Mouse (Mus musculus): ENCODE measurements around the gene Cfap221. TPM values are rescaled to one million over a fixed set of nuclear protein-coding genes. Genes with fewer than 3 reads are reported as not detected.
A peak's percentile ranks its signal among the peaks of the same experiment; 100 is the strongest.

Gene Cfap221
- polyA plus RNA-seq (2012; rRNA removed) = 0.13 and 0.20 TPM in 2 replicates

DNA sequence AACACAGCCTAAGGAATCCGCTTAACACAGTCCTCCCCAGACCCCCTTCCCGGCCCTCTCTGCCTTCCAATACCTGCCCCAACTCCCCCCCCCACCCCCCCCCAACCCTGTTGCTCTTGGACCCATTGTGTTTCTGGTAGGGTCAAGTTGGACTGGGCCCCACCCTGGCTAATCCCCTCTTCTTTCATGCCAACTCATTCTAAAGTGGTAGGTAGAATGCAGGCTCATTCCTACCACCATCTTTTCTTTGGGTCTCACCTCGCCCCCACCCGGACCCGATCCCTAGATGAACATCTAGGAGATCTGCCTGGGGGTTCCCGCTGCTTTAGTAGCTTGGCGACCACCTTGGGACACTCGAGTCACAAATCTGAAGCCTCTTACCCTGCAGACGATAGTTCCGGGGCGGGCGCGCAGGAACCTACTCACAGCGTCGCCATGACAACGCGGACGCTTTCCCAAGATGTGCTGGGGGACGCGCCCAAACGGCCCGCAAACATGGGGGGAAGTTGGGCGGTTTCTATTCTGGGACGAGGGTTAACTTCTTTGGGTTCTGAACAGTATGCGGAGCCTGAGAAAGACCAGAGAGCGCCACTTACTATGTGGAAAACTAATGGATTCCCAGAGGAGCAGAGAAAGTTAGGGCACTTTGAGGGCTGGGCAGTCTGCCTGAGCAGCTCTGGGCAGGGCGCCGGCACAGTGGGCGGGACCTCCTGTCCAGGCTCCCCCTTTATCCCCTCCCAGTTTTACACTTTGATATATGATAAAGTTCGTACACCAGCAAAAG lies at the start of gene Cfap221:
Gene Cfap221 (minus strand): TSS at position 437 of the 784 bp plus-strand sequence.
- DNase-seq (ENCODE audit: extremely low spot score in 1 of 2, low spot score in 1 of 2) = peak; percentile 8 to 69

DNA sequence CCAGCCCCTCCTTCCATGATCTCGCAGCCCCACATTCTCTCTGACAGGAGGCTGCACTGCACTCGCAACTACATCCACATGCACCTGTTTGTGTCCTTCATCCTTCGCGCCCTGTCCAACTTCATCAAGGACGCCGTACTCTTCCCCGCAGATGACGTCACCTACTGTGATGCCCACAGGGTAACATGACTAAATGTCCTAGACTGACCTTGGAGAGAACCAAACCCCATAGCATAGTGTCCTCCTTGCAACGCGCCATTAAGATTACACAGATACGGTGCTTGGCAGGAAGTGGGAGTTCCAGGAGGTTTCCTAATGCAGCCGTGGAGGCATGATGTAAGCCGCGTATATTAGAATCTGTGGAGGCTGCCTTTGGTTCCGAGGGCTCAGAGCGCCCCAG lies 47.5 kb upstream of the Cfap221 start:
- DNase-seq (ENCODE audit: extremely low spot score in 1 of 2, low spot score in 1 of 2) = no peak

DNA sequence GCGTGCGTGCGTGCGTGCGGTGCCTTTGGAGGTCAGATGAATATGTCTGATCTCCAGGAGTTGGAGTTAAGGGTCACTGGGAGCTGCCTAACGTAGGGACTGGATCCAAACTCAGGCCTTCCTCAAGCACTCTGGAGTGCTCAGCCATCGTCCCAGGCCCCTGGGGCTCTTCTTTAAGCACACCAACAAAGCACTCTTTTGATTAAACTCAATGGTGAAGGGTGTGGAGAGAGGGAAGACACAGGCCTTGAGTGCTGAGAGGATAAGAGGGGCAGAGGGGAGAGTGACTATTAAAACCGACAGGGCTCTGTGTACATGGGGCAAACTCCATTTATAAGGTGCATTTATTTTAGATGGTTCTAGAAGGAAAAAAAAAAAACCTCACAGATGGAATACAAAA lies 45.4 kb upstream of the Cfap221 start:
- no peak for DNase-seq (ENCODE audit: extremely low spot score in 1 of 2, low spot score in 1 of 2)

DNA sequence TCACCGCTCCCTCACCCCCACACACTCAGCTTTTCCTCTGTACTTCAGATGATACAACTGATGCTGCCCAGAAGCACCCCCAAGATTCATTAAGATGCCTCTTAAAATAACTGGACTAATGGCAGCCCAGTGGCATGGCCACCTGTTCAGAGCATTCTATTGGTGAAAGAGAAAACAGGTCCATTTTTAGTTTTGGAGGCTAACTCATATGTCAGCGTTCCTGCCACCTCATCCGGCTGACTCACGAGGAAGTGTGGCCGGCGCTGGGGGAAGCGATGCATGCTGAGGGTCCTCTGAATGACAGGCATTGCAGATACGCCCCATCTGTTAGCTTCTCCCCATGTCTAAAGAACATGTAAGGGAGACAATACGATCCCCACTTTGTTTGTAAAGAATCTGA lies 41.6 kb upstream of the Cfap221 start:
- DNase-seq (ENCODE audit: extremely low spot score in 1 of 2, low spot score in 1 of 2) = no peak

DNA sequence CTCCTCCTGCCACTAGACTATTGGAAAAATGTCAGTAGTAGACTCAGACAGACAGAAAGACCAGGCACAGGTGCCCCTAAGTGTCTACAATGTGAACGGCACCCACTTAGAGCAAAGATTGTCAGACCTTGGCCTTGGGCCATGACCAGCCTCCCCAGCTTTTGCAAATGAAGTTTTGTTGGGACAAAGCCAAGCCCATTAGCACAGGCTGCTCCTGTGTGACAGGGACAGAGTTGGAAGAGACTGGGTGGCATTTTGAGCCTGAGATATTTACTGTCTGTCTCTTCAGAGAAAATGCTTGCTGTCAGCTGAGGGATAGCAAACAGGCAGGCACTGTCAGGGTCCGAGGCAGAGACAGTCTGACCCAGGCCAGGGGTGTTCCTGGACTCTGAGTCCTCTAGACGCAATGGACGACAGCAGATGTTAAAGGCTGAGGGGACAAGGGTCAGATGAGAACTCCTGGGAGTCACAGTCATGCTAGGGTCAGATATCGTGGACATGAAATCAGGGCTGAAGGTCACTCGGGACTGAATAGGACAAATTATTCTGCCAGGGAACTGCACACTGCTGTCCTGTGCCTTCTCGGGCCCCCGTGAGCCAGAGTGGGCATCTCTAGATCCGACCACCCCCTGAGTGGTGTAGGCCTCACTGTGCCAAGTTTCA lies 40.1 kb upstream of the Cfap221 start:
- peak in 1 of 2 experiments; percentile 25 for DNase-seq (ENCODE audit: extremely low spot score in 1 of 2, low spot score in 1 of 2)

DNA sequence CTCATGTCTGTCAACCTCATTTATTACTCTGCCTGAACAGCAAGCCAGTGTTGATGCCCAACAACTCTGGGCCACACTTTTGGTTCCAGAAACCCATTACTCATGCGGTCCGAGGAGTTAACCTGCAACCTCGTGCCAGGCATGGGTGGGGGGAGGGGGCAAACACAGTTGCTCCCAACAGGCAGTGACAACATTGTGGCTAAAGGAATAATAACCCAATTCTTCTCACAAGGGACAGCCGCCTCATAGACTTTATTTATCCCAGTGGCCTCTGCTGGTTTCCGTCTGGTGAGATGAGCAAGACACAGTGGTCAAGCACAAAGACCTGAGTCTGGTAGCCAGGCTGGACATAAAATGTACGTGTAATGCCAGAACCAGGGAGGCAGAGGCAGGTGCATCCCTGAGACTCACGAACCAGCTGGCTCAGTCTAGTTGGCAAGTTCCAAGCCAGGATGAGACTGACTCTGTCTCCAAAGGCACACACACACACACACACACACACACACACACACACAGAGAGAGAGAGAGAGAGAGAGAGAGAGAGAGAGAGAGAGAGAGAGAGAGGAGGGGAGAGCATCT lies 38.5 kb upstream of the Cfap221 start:
- no peak for DNase-seq (ENCODE audit: extremely low spot score in 1 of 2, low spot score in 1 of 2)

DNA sequence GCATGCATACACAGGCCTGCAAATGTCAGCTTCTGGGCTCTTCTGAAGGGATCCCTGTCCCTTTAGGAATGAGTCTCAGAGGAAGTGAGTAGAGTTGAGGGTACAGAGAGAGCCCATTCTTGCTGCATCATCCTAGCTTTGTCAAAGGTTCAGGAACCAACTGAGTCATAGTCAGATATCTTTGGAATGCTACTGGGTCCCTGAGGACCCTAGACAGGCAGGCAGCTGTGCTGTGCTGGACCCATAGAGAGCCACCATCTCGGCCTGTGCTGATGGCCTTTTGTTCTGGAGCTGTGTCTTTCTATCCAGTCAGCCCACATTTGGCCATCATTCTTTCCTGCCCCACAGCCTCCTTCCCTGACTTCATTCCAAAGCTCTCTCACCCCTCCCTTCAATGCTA lies 37.8 kb upstream of the Cfap221 start:
- DNase-seq (ENCODE audit: extremely low spot score in 1 of 2, low spot score in 1 of 2) = no peak

DNA sequence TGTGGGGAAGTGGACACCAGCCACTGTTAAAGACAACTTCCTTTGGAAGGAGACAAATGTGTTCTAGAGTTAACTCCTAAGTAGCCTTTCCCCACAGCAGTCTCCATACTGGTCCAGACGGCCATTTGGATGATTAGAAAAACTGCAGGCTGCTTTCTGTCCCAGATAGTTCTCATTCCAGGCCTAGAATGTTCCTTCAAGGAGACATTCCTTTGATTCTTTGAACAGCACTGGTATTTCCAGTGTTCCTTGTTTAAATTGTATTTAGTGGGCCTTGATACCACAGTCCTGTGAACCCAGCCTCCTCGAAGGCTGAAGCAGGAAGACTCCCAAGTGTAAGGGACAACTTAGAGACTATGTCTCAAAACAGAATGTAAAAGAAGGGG lies 36.4 kb upstream of the Cfap221 start:
- DNase-seq (ENCODE audit: extremely low spot score in 1 of 2, low spot score in 1 of 2) = no peak

DNA sequence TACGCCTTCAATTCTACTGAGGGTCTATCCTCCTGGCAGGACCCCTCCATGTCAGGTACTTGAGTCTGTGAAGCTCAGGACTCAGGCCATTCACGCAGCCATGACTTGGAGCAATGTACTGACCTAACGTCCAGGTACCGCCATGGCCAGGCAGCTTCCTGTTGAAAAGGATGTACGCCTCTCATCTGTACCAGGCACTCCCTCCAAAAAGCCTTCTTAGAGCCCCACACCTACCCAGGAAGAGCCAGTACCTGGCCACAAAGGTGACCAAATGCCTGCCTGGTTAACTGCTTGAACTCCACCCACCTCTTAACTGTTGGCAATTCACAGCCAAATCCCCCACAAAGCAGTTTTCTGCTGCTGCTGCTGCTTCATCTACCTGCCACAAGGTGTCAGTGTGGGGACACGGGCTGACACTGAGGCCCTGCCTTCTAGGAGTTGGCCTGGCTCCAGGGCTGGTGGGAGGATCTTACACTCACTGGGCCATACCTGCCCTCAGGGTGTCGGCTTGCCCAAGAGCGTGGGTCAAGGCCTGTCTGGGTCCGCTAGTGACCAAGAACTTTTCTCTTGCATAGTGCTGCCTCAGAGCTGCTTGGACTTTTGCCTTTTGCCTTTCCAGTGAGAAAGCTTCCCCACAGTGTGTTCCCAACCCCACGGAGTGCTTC lies 35.9 kb upstream of the Cfap221 start:
- DNase-seq (ENCODE audit: extremely low spot score in 1 of 2, low spot score in 1 of 2) = peak; percentile 33 to 79

DNA sequence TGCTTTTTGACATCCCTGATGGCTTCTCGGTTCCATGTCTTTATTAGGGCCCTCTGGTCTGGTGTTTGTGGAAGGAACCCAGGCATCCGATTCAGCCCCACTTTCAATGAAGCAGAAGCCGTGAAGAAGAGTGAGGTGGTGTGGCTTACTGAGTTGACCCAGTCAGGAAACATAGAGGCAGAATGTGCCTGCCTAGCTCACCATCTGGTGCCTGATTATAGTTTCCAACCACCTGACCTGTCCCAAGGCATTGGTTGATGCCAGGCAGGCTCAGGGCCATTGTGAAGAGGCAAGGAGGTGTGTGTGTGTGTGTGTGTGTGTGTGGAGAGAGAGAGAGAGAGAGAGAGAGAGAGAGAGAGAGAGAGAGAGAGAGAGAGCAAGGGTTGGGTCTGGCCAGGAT lies 33.4 kb upstream of the Cfap221 start:
- no peak for DNase-seq (ENCODE audit: extremely low spot score in 1 of 2, low spot score in 1 of 2)

DNA sequence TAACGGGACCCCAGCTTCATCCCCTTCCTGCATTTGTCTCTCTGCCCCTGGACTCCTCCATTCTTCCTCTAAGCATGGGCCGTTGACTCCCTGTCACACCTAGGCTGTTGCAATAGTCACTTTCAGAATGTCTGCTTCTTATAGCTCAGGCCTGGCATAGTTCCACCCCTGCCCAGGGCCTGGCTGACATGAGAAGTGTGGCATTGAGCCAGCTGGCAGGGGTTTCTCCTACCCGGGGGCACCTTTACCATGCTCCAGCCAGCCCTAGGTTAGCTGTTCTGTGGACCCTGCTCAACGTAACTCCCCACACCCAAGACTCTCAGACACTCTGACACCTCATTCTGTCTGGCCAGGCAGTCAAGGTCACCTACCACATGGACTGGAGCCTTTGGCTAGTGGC lies 30.7 kb upstream of the Cfap221 start:
- DNase-seq (ENCODE audit: extremely low spot score in 1 of 2, low spot score in 1 of 2) = no peak

DNA sequence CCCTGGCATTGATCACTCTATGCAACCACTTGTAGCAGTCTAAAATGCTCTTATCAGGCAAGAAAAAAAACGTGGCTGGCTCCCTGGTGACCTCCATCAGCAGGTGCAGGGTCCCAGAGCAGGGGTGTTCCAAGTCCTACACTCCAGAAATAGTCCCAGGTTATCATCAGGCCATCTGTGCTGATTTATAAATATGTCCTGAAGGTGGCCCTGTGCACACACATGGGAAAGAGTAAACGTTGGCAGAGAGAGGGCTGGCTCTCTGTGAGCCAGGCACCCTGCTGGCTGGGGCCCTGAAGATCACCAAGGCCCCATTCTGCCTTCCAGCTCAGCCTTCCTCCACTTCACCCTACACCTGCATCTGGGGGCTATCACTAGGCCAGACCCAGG lies 28.0 kb upstream of the Cfap221 start:
- no peak for DNase-seq (ENCODE audit: extremely low spot score in 1 of 2, low spot score in 1 of 2)

DNA sequence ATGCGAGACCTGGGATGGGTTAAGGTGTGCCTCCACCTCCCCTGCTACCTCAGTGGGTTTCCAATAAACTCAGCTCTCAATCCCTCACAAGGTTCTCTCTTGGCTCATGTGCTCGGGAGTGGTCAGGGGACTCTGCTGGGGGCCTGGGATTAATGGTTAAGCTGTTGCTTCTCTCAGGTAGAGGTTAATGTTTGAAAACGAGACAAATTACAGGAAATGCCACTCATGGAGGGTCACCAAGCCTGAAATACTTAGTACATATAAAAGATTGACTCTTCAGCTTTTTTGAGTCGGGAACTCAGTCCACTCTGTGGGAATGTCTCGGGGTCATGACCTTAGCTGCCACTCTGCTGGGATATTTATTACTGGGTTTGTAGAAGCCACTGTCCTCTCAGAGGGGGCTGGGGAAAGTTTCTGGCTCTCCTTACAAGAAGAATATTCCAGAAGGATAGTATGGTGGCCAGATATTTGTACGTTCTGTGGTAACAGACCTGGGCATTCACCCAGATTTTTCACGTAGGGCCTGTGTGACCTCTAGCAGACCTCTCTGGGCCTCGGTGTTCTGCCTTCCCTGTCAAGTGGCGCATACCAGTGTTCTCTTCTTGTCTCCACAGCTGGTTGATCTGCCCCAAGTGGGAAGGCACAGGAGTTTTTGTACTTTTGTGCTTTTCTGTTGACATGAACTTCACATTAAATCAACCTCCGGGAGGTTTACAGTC lies 27.5 kb upstream of the Cfap221 start:
- no peak for DNase-seq (ENCODE audit: extremely low spot score in 1 of 2, low spot score in 1 of 2)

DNA sequence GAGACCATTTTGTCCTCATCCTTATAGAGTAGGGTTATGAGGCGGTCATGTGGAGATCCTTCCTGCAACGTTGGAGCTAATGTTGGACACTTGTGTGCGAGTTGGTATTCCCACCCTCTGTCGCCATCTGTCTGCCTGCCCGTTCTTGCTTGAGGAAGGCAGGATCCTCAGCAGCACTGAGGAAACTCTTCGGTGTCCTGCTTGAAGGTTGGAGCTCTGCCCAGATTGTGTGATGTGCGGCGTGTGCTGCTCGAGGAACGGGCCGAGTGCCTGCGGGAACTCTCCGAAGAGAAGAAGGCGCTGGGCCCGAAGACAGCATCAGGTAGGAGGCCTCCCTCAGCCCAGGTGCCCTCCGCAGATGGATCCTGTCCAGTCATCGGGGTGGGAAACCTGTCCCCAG lies 24.9 kb upstream of the Cfap221 start:
- peak in 1 of 2 experiments; percentile 58 for DNase-seq (ENCODE audit: extremely low spot score in 1 of 2, low spot score in 1 of 2)

DNA sequence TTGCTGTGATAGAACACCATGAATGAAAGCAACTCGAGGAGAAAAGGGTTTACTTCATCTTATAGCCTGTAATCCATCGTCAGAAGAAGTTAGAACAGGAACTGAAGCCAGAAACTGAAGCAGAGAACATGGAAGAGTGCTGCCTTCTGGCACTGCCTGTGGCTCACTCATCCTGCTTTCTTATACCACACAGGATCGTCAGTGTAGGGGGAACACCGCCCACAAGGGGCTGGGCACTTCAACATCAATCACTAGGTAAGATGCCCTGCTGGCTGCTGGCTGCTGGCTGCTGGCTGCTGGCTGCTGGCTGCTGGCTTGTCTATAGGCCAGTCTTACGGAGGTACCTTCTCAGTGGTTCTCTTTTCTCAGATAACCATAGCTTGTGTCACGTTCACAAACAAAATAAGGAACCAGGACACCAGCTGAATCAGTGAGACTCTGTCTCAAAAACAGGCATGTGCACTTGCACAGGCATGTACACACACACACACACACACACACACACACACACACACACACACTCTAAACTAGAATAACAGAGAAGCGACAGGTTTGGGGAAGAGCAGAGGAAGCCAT lies 23.4 kb upstream of the Cfap221 start:
- no peak for DNase-seq (ENCODE audit: extremely low spot score in 1 of 2, low spot score in 1 of 2)

DNA sequence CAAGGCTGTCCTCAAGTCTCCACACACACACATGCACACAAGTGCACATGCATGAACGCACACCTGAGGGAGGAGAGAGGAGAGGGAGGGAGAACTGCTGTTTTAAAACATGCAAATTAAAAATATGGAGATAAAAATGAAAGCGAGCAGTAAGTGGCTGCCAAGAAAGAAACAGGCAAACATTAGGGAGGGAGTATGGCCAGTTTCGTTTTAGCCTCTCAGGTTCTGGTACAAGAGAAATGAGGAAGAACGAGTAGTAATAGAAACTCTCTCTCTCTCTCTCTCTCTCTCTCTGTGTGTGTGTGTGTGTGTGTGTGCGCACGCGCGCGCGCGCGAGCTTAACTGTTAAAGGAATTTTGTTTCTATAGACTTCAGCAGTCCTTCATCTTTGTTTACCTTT lies 22.4 kb upstream of the Cfap221 start:
- no peak for DNase-seq (ENCODE audit: extremely low spot score in 1 of 2, low spot score in 1 of 2)

DNA sequence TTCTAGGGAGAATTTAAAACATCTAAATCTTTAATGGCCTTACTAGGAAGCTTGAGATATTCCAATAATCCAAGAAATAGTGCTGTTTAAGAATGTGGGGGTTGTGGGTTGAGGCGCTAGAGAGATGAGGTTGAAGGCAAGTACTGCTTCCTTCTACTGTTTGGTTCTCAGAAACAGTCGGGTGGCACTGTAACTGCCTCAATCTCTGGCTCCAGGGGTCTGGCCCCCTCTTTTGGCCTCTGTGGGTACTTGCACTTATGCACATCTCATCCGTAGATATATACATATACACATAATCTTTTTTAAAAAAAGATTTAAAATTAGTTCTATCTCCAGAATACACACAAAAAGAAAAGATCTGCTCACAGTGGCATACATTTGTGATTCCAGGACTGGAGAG lies 21.9 kb upstream of the Cfap221 start:
- DNase-seq (ENCODE audit: extremely low spot score in 1 of 2, low spot score in 1 of 2) = no peak

DNA sequence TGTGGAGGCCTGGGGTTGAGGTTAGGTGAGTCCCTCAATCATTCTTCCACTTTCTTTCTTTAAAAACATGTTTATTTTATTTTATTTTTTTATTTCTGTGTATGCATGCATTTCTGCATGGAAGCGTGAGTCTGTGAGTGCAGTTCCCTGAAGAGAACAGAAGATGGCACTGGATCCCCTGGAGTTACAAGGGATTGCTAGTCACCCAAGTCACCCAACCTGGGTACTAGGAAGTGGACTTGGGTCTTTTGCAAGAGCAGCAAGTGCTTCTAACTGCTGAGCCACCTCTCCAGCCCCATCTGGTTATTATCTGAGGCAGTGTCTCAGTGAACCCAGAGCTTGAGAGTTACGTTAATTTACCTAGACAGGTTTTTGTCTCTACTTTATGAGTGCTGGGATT lies 19.2 kb upstream of the Cfap221 start:
- DNase-seq (ENCODE audit: extremely low spot score in 1 of 2, low spot score in 1 of 2) = no peak

DNA sequence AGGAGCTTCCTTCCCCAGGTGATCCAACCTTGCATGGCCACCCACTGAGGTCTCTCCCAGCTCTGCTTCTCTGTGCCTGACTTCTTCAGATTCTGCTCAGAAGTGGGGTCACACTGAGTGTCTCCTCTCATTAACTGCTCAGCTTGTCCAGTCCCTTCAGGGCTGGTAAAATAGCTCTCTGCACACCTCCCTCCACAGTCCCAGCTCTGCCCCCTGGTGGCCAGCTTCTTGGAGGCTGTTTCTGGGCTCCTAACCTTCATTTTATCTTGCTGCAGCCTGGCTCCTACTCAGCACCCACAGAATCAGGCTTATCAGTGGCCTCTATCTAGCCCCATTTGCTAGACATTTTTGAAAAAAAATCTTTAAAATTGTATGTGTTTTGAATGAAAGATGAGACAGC lies 16.1 kb upstream of the Cfap221 start:
- peak in 1 of 2 experiments; percentile 82 for DNase-seq (ENCODE audit: extremely low spot score in 1 of 2, low spot score in 1 of 2)

DNA sequence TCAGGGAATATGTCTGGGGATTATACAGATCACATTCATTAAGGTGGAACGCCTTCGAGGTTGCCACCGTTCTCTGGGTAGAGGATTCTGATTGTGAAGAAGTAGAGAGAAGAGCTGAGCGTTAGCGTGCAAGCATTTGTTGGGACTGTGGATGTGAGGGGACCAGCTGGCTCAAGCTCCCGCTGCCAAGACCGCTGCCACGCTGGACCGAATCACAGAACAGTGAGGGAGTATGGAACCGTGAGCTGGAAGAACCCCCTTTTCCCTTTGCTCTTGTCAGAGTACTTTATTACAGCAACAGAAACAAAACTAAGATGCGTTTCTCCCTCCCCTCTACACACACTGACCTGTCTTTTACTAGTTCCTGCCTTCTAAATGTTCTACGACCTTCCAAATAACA lies 15.6 kb upstream of the Cfap221 start:
- no peak for DNase-seq (ENCODE audit: extremely low spot score in 1 of 2, low spot score in 1 of 2)

Data from frontal cortex, adult 2 months (tissue).